Mouse (Mus musculus): ENCODE data around the gene Cox7a2l.

Cox7a2l gene

GRCm38 (mm10) chr17:83526624-83527532 lies 9.7 kb upstream of the Cox7a2l start:
- DNase-seq (ENCODE audit: low spot score), result no peak

DNA sequence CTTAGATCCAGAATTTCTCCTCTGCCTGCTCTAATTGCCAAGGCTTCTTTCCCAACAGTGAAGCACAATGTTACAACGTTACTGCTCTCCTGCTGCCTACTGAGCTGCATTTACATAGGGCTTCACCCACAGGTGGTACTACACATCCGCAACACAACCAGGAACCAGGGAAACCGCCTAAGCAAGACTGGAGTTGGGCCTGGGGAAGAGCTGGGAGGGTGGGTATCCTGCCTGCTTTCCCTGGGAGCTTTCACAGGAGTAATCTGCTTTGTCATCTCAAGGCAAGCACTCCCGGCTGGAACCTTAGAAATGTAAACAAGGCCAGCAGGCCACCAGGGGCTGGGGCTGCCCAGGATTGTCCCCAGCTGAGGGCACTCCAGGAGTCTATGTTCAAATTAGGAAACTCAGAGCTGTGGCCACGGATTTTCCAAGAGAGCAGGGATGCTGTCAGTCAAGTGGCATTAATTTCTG lies 9.0 kb upstream of the Cox7a2l start:
- peak; percentile 71 for DNase-seq (ENCODE audit: low spot score)

DNA sequence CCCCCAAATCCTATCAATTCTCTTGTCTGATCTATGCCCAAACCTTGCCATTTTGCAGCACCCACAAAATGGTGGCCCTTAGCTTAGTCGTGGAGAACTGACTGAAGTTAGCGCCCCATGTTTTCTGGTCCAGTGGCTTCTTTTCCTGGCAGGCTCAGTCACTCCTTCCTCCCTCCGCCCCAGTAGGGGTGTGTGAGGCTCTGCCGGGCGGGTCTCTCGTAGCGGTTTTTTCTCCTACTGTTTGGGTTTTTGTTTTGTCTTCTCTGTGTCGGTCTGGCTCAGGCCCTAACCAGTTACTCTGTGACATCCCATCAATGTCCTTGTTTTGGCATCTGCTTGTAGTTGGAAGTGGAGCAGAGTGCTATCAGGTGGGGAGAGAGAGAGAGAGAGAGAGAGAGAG lies 8.5 kb upstream of the Cox7a2l start:
- no peak for DNase-seq (ENCODE audit: low spot score)

DNA sequence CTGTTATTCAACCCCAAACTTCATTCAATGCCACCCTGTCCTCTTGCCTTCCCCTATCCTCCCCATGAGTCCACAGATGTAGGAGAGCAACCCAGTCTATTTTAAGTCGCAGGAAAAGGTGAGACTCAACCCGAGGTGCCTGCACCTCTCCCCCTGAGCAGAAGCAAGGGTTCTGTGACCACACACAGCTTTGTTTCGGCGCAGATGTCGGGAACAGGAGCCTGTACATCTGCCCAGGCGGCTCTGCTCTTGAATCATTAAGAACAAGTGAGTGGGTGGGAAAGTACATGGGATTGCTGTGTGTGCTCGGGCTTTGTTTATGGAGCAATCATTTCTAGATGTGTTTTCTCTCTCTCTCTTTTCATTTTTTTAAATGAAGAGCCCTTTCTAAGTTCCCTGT lies 7.6 kb upstream of the Cox7a2l start:
- DNase-seq (ENCODE audit: low spot score), result no peak

DNA sequence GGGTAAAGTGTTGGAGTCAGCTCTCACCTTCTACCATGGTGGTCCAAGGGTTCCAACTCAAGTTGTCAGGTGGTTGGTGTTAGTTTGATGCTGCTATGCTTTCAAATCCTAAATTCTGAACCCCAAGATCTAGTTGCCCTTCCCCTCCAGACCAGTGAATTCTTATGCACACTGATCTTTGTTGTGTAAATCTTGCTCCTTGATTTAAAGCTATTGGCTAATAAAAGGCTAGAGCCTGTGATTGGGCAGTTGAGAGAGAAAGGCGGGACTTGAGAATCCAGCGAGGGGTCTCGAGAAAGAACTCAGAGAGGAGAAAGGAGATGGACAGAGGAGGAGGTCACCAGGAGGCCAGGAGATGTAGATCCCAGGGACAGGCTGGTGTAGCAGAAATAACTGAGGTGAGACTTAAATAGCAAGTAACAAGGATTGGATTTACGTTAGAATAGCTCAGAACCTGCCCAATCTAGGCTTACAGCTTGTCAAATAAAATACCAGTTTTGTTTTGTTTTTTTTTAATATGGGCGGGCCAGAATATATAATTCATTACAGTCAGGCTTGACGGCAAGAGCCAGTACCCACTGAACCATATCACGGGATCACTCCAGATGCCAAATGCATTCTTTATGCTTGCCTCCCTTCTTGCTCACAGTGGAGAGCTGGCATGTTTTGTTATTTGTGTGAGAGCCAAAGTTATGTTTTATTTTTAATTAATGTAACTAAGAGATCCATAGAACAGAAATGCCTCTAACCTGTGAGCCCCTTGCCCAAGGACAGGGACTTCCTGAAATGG lies 5.7 kb upstream of the Cox7a2l start:
- no peak for DNase-seq (ENCODE audit: low spot score)

GRCm38 (mm10) chr17:83521881-83522280 lies 4.8 kb upstream of the Cox7a2l start:
- no peak for DNase-seq (ENCODE audit: low spot score)

DNA sequence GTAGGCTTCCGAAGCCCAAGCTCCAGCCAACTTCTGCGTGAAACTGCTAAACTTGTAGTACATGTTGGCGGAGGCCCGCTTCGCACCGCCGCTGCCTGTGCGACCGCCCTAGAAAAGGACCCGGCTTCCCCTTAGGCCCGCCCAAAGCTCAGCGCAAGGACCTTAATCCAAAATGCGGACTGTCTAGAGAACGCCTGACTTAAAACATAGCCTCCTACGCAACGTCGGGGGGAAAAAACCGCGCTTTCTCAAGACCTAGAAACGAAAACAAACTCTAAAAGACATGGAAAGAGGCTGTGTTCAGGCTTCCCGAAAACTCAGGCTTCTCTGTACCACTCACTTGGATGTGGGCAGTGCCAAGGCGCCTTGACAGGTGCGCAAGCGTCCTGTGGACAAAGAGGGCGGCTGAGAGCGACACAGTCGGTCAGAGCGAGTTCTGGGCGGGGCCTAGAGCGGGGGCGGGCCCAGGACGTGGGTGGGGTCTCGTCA lies 2.9 kb downstream of the Cox7a2l start:
- peak; percentile 91 for DNase-seq (ENCODE audit: low spot score)

- no peak for DNase-seq (ENCODE audit: low spot score)
Observed at GRCm38 (mm10) chr17:83513655-83514212, 3.4 kb downstream of the Cox7a2l start.

DNA sequence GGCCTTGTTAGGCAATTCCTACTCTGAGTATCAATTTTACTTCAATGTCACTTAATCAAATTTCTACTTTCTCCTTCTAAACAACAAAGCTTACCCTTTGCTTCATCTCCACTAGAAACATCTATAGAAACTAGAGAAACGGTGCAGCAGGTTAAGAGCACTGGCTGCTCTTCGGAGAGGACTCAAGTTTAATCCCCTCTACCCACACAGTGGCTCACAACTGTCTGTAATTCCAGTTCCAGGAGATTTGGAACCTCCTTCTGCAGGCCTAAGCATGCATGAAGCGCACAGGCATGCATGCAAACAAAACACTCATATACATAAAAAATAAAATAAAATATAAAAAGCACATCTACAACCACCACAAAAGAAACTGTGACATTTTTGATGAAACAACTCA lies 5.0 kb downstream of the Cox7a2l start:
- DNase-seq (ENCODE audit: low spot score), result no peak

DNA sequence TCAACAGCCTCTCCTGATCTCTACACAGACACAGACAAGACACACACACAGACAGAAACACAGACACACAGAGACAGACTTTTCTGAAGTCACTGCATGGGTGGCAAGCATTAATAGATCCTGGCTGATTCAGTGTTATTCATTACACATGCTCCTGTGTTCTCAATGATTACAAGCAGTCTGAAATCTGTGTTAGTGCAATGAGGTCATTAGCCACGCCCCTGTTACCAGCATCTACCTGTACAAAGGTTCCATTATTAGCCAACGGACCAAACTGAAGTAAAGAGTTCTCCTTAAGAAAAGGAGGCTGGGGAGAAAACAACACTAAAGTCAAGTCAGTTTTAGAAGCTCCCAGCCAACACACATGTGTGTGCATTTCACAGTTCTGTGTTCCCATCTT lies 13.4 kb downstream of the Cox7a2l start:
- DNase-seq (ENCODE audit: low spot score), result no peak

DNA sequence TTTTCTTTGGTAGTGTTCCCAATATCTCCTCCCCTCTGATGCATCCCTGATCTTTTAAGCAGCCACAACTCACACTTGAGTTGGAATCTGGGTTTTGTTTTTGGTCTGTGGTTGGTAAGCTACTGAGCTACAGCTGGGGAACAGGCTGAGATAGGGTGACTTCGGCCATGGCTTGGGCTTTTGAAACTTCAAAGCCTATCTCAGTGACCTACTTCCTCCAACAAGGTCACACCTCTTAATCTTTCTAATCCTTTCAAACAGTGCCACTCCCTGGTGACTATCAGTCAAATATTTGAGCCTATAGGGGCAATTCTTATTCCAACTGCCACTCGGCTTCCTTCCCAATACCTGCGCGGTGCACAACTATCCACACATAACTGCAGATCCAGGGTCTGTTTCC lies 17.4 kb downstream of the Cox7a2l start:
- no peak for DNase-seq (ENCODE audit: low spot score)

- DNase-seq (ENCODE audit: low spot score), result no peak
Observed at GRCm38 (mm10) chr17:83498889-83499288, 18.2 kb downstream of the Cox7a2l start.

GRCm38 (mm10) chr17:83487762-83488161 lies 29.4 kb downstream of the Cox7a2l start:
- DNase-seq (ENCODE audit: low spot score), result no peak

- DNase-seq (ENCODE audit: low spot score), result no peak
Observed at GRCm38 (mm10) chr17:83483784-83484183, 33.3 kb downstream of the Cox7a2l start.

- DNase-seq (ENCODE audit: low spot score), result no peak
Observed at GRCm38 (mm10) chr17:83482817-83483536, 34.2 kb downstream of the Cox7a2l start.

- no peak for DNase-seq (ENCODE audit: low spot score)
Observed at GRCm38 (mm10) chr17:83481551-83481950, 35.6 kb downstream of the Cox7a2l start.

- no peak for DNase-seq (ENCODE audit: low spot score)
Observed at GRCm38 (mm10) chr17:83477089-83477488, 40.0 kb downstream of the Cox7a2l start.

DNA sequence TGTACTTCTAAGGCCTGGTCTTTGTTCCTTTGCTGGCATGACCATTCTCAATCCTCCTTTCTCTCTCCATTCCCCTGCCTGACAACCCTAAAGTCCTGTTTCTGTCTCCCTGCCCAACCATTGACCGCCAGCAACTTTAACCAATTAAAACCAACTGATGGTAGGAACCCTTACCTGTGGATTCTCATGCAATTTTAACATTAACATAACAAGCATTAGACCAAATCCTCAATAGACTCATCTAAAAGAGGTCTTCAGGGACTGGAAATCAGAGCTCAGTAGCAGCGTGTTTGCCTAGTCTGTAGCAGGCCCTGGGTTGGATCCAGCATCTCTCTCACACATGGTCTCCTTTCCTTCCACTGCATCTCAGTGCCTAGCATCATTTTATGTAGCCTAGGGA lies 47.5 kb downstream of the Cox7a2l start:
- DNase-seq (ENCODE audit: low spot score), result no peak

DNA sequence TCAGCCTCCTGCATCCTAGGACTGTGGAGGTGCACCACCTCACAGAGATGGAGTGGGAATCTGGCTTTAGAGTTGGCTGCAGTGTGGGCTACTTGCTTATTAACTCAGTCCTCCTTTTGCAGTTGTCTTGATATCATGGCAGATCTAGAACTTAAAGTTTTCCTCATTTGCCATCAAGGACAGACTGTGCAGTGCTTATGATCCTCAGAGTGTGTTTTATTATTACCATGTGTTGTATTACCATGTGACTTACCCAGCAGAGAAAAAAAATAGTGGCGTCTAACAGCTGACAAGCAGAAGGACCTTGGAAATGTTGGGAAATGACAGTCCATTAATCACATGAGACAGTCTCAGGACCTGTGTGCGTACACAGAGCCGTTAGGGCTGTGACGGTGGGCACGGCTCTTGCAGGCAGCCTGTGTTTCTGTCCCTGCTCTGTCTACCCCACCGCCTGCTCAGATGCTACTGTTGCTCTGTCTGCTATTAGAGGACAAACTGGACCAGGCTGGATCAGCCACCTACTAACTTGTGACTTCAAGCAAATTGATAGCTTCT lies 50.4 kb downstream of the Cox7a2l start:
- DNase-seq (ENCODE audit: low spot score), result no peak

DNA sequence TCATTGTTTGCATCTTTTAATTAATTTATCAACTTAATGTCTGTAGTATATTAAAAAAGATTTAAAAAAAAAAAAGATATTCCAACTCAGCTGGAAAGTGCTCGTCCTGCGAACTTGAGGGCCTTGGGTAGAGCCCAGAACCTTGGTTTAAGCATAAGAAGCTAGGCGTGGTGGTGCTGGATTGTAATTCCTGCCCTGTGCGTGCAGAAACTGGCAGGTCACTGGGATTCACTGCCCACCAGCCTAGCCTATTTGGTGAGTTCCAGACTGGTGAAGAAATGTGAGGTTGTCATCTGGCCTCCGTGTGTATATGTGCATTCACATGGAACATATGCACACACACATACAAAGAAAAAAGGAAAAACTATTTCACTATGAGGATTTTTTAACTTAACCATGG lies 51.2 kb downstream of the Cox7a2l start:
- DNase-seq (ENCODE audit: low spot score), result no peak

GRCm38 (mm10) chr17:83457271-83457670 lies 59.9 kb downstream of the Cox7a2l start:
- DNase-seq (ENCODE audit: low spot score), result no peak

GRCm38 (mm10) chr17:83453587-83453986 lies 63.5 kb downstream of the Cox7a2l start:
- DNase-seq (ENCODE audit: low spot score), result no peak
